Mouse (Mus musculus): ENCODE measurements around the gene Cript. TPM values are rescaled to one million over a fixed set of nuclear protein-coding genes. Genes with fewer than 3 reads are reported as not detected.
A peak's percentile ranks its signal among the peaks of the same experiment; 100 is the strongest.

Cript gene
- polyA plus RNA-seq, 1 experiment from 2014 or later, result 105 TPM

GRCm38 (mm10) chr17:86988601-86989184, 36.7 kb upstream of the Cript start:
- Histone ChIP-seq H3K4me3 (ENCODE audit: low read depth, low read length) (no peak overlapping the region), H3K27me3 (replicated peaks; ENCODE audit: control insufficient read depth, insufficient read depth, low read length) (no peaks in the 10 kb centered on the region), H3K9ac (ENCODE audit: low read depth, low read length) (no peak overlapping the region), H3K4me1 (replicated peaks; ENCODE audit: control insufficient read depth, insufficient read depth, low read length) (no peaks in the 10 kb centered on the region; the same call in 1 of the 2 replicates), H3K9me3 (ENCODE audit: control insufficient read depth, low read length) (no peaks in the 10 kb centered on the region), H3K4me2 (no peak overlapping the region), H3K36me3 (ENCODE audit: control insufficient read depth, insufficient read depth, low read length) (no peaks in the 10 kb centered on the region), H3K27ac (ENCODE audit: low read depth, low read length) (no peak overlapping the region)
- ATAC-seq (replicated peaks; ENCODE audit: low FRiP score), result no peak
- peak; percentile 28 for DNase-seq (ENCODE audit: low spot score)
- 72% methylated on average over 6 of the region's 6 CpGs for WGBS

GRCm38 (mm10) chr17:86991306-86991705, 34.0 kb upstream of the Cript start:
- Histone ChIP-seq H3K27ac (ENCODE audit: low read depth, low read length) (no peak overlapping the region), H3K9ac (ENCODE audit: low read depth, low read length) (no peak overlapping the region), H3K4me1 (replicated peaks; ENCODE audit: control insufficient read depth, insufficient read depth, low read length) (no peaks in the 10 kb centered on the region; the same call in 1 of the 2 replicates), H3K36me3 (ENCODE audit: control insufficient read depth, insufficient read depth, low read length) (no peaks in the 10 kb centered on the region), H3K9me3 (ENCODE audit: control insufficient read depth, low read length) (no peaks in the 10 kb centered on the region), H3K4me3 (ENCODE audit: low read depth, low read length) (no peak overlapping the region), H3K27me3 (replicated peaks; ENCODE audit: control insufficient read depth, insufficient read depth, low read length) (no peaks in the 10 kb centered on the region), H3K4me2 (no peak overlapping the region)
- WGBS, result 91% methylated on average over 8 of the region's 8 CpGs
- peak; percentile 23 for DNase-seq (ENCODE audit: low spot score)
- no peak for ATAC-seq (replicated peaks; ENCODE audit: low FRiP score)

- Histone ChIP-seq H3K27ac (ENCODE audit: low read depth, low read length) (no peak overlapping the region), H3K4me1 (replicated peaks; ENCODE audit: control insufficient read depth, insufficient read depth, low read length) (no peaks in the 10 kb centered on the region), H3K27me3 (replicated peaks; ENCODE audit: control insufficient read depth, insufficient read depth, low read length) (no peaks in the 10 kb centered on the region), H3K9ac (ENCODE audit: low read depth, low read length) (no peak overlapping the region), H3K4me2 (no peak overlapping the region), H3K4me3 (ENCODE audit: low read depth, low read length) (no peak overlapping the region), H3K36me3 (ENCODE audit: control insufficient read depth, insufficient read depth, low read length) (peaks cover 3% of the 10 kb centered on the region), H3K9me3 (ENCODE audit: control insufficient read depth, low read length) (no peaks in the 10 kb centered on the region)
- no peak for ATAC-seq (replicated peaks; ENCODE audit: low FRiP score)
- DNase-seq (ENCODE audit: low spot score), result no peak
- WGBS, result 92% methylated on average over 6 of the region's 6 CpGs
These were observed 28.0 kb upstream of the Cript start for GRCm38 (mm10) chr17:86997323-86997722.

- no peaks in the 10 kb centered on the region for H3K4me1 ChIP-seq (replicated peaks; ENCODE audit: control insufficient read depth, insufficient read depth, low read length)
- H3K4me2 ChIP-seq, result no peak overlapping the region
- H3K9me3 ChIP-seq (ENCODE audit: control insufficient read depth, low read length), result no peaks in the 10 kb centered on the region
- ATAC-seq (replicated peaks; ENCODE audit: low FRiP score), result no peak
- H3K27ac ChIP-seq (ENCODE audit: low read depth, low read length), result no peak overlapping the region
- H3K9ac ChIP-seq (ENCODE audit: low read depth, low read length), result no peak overlapping the region
- H3K36me3 ChIP-seq (ENCODE audit: control insufficient read depth, insufficient read depth, low read length), result no peaks in the 10 kb centered on the region
- WGBS, result 92% methylated on average over 3 of the region's 3 CpGs
- no peaks in the 10 kb centered on the region for H3K27me3 ChIP-seq (replicated peaks; ENCODE audit: control insufficient read depth, insufficient read depth, low read length)
- DNase-seq (ENCODE audit: low spot score), result no peak
- no peak overlapping the region for H3K4me3 ChIP-seq (ENCODE audit: low read depth, low read length)
These were observed 16.4 kb upstream of the Cript start for GRCm38 (mm10) chr17:87008950-87009349.

- Histone ChIP-seq H3K4me2 (no peak overlapping the region), H3K4me1 (replicated peaks; ENCODE audit: control insufficient read depth, insufficient read depth, low read length) (no peaks in the 10 kb centered on the region), H3K9me3 (ENCODE audit: control insufficient read depth, low read length) (no peaks in the 10 kb centered on the region), H3K4me3 (ENCODE audit: low read depth, low read length) (no peak overlapping the region), H3K36me3 (ENCODE audit: control insufficient read depth, insufficient read depth, low read length) (no peaks in the 10 kb centered on the region), H3K27ac (ENCODE audit: low read depth, low read length) (no peak overlapping the region), H3K27me3 (replicated peaks; ENCODE audit: control insufficient read depth, insufficient read depth, low read length) (no peaks in the 10 kb centered on the region), H3K9ac (ENCODE audit: low read depth, low read length) (no peak overlapping the region)
- ATAC-seq (replicated peaks; ENCODE audit: low FRiP score) (no peak), DNase-seq (ENCODE audit: low spot score) (no peak)
- 85% methylated on average over 13 of the region's 13 CpGs for WGBS
These were observed 13.9 kb upstream of the Cript start for GRCm38 (mm10) chr17:87011301-87012019.

- peaks cover 5% of the 10 kb centered on the region; the same call in 1 of the 2 replicates for H3K4me1 ChIP-seq (replicated peaks; ENCODE audit: control insufficient read depth, insufficient read depth, low read length)
- no peak overlapping the region for H3K9ac ChIP-seq (ENCODE audit: low read depth, low read length)
- DNase-seq (ENCODE audit: low spot score), result no peak
- no peaks in the 10 kb centered on the region for H3K9me3 ChIP-seq (ENCODE audit: control insufficient read depth, low read length)
- H3K4me3 ChIP-seq (ENCODE audit: low read depth, low read length), result no peak overlapping the region
- 88% methylated on average over 5 of the region's 5 CpGs for WGBS
- H3K27ac ChIP-seq (ENCODE audit: low read depth, low read length), result no peak overlapping the region
- H3K36me3 ChIP-seq (ENCODE audit: control insufficient read depth, insufficient read depth, low read length), result no peaks in the 10 kb centered on the region; the same call in 1 of the 2 replicates
- no peak overlapping the region for H3K4me2 ChIP-seq
- ATAC-seq (replicated peaks; ENCODE audit: low FRiP score), result no peak
- no peaks in the 10 kb centered on the region for H3K27me3 ChIP-seq (replicated peaks; ENCODE audit: control insufficient read depth, insufficient read depth, low read length)
These were observed 5.7 kb upstream of the Cript start for GRCm38 (mm10) chr17:87019692-87020091.

GRCm38 (mm10) chr17:87024491-87025242, 683 bp upstream of the Cript start:
- H3K27ac ChIP-seq (ENCODE audit: low read depth, low read length), result no peak overlapping the region
- WGBS, result 1% methylated on average over 55 of the region's 55 CpGs
- peaks cover 3% of the 10 kb centered on the region; the same call in 1 of the 2 replicates for H3K36me3 ChIP-seq (ENCODE audit: control insufficient read depth, insufficient read depth, low read length)

GRCm38 (mm10) chr17:87036141-87037073, 11.1 kb downstream of the Cript start:
- ATAC-seq (replicated peaks; ENCODE audit: low FRiP score) (no peak), DNase-seq (ENCODE audit: low spot score) (no peak)
- no peaks in the 10 kb centered on the region for H3K4me1 ChIP-seq (replicated peaks; ENCODE audit: control insufficient read depth, insufficient read depth, low read length)
- no peak overlapping the region for H3K9ac ChIP-seq (ENCODE audit: low read depth, low read length)
- no peaks in the 10 kb centered on the region for H3K9me3 ChIP-seq (ENCODE audit: control insufficient read depth, low read length)
- H3K4me3 ChIP-seq (ENCODE audit: low read depth, low read length), result no peak overlapping the region
- H3K27me3 ChIP-seq (replicated peaks; ENCODE audit: control insufficient read depth, insufficient read depth, low read length), result no peaks in the 10 kb centered on the region
- H3K27ac ChIP-seq (ENCODE audit: low read depth, low read length), result no peak overlapping the region
- WGBS, result 54% methylated on average over 10 of the region's 10 CpGs
- H3K4me2 ChIP-seq, result no peak overlapping the region
- H3K36me3 ChIP-seq (ENCODE audit: control insufficient read depth, insufficient read depth, low read length), result peaks cover 2% of the 10 kb centered on the region; the same call in 1 of the 2 replicates

More at GRCm38 (mm10) chr17:87024491-87025242, 683 bp upstream of the Cript start:
- Histone ChIP-seq H3K4me2 (peak overlapping the region; percentile 92), H3K4me1 (replicated peaks; ENCODE audit: control insufficient read depth, insufficient read depth, low read length) (peaks cover 5% of the 10 kb centered on the region; the same call in 1 of the 2 replicates), H3K9ac (ENCODE audit: low read depth, low read length) (peak overlapping the region; percentile 71), H3K4me3 (ENCODE audit: low read depth, low read length) (peak overlapping the region; percentile 96), H3K27me3 (replicated peaks; ENCODE audit: control insufficient read depth, insufficient read depth, low read length) (no peaks in the 10 kb centered on the region), H3K9me3 (ENCODE audit: control insufficient read depth, low read length) (no peaks in the 10 kb centered on the region)
- ATAC-seq (replicated peaks; ENCODE audit: low FRiP score), result peak; percentile 70
- no peak for DNase-seq (ENCODE audit: low spot score)
